Mouse (Mus musculus) midbrain, embryonic 15.5 days (tissue): ENCODE measurements at regions not wholly inside any gene's neighbourhood (a gene's known extent, or its start where the extent isn't known, plus 50 kb on each side); places are given as distances from the start of the nearest gene placed in this dataset.

Experiments used
- microRNA-seq: library from miRNA; unstranded; fragments of <30 nt; microRNA quantifications from one replicate; pipeline ENCODE4, GENCODE M21; 2016

Small RNA genes in the stretch of these regions (microRNA-seq; reads per million reads assigned to microRNA genes)
- gene Mir3089, result 1.8 reads per million, percentile 2 among the genes with 10 or more reads in this experiment
